Mouse (Mus musculus): ENCODE data around the gene Slc6a17. TPM values are rescaled to one million over a fixed set of nuclear protein-coding genes. Genes with fewer than 3 reads are reported as not detected.

Slc6a17 gene
- polyA plus RNA-seq, 1 experiment: not detected

DNA sequence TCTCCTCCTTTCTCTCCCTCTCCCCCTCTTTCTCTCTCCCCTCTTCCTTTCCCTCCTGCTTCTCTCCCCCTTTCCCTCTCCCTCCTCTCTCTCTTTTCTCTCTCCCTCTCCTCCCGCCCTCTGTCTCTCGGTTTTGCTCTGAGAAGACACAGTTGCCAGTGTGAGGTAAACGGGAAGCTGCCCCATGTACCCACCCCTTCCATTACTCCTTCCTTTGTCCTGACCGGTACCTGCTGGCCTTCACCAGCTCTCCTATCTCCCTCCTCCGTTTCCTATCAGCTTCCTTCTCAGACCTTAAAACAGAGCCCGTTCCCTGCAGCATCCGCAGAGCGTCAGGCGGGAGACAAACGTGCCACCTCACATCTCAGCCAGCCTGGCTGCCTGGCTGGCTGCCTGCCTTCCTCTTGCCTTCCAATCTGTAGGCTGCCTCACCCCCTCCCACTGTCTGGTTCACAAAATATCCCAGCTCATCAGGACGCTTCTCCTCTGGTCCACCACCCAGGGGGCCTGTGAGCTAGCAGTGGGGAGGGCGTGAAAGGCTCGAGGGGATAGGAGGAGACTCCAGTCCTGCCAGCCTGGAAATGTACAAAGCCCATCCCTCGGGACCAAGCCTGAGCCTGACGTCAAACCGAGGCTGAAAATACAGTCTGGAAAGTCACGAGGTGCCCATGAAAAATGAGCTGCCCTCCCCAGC is 19.1 kb upstream of the Slc6a17 start:
- Histone ChIP-seq H3K4me3 (ENCODE audit: insufficient read depth, low read depth, low read length) (no peak overlapping the region), H3K4me1 (ENCODE audit: control insufficient read depth, insufficient read depth, insufficient read length, low read length) (no peaks in the 10 kb centered on the region; the same call in 1 of the 2 replicates), H3K27ac (replicated peaks; ENCODE audit: low read depth, low read length) (no peak overlapping the region)

DNA sequence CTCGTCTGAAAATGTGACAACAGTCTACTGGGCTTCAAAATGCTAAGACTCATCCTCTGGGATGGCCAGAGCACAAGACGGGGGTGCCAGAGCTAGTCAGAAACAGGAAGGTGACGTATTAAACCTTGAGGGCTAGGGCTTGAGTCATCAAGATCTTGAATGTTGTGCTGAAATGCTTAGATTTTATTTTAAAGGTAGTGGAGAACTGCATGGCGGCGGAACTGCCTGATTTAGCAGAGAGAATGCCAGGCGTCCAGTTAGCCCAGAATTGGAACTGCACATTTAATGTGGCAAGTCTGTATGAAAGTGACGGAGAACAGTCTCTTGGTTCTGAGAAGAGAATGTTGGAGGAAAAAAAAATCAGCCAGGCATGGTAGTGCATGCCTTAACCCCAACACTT is 17.1 kb upstream of the Slc6a17 start:
- Histone ChIP-seq H3K4me1 (ENCODE audit: control insufficient read depth, insufficient read depth, insufficient read length, low read length) (no peaks in the 10 kb centered on the region; the same call in 1 of the 2 replicates), H3K4me3 (ENCODE audit: insufficient read depth, low read depth, low read length) (no peak overlapping the region), H3K27ac (replicated peaks; ENCODE audit: low read depth, low read length) (no peak overlapping the region)

DNA sequence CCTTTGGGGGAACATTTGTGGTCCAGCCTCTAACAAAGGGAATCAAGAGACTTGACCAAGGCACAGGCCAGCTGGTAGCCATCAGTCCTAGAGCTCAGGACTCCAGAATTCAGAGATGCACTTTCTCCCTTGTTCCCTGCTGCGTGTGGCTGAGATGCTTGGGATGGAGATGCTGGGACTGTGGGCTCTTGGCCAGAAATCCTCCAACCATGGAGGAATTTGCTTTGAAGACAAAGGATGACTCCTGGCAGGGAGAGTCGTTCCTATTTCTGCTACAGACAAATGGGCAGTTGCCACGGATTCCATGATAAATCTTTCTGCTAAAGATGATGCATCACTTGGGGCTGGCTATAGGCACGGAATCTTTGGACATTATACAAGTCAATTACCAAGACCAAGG is 15.7 kb upstream of the Slc6a17 start:
- H3K4me1 ChIP-seq (ENCODE audit: control insufficient read depth, insufficient read depth, insufficient read length, low read length): no peaks in the 10 kb centered on the region; the same call in 1 of the 2 replicates
- H3K4me3 ChIP-seq (ENCODE audit: insufficient read depth, low read depth, low read length): no peak overlapping the region
- no peak overlapping the region for H3K27ac ChIP-seq (replicated peaks; ENCODE audit: low read depth, low read length)

DNA sequence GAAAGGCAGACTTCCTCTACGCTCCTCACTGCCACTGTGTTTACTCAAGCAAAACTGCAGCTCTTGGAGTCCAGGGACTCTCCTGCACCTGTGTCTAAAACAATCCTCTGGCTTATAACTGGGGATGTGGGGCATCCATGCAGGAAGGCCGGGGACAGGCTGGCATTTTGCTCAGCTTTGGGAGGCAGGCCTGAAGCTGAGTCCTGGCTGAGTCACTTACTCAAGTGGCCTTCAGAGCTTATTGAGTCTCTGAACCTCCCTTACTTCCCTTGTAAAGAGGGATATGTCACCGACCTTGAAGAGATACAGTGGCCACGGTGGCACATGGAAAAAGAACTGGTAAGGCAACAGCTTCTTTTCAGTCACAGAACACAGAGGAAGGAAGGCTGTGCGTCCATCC is 12.8 kb upstream of the Slc6a17 start:
- Histone ChIP-seq H3K4me3 (ENCODE audit: insufficient read depth, low read depth, low read length) (no peak overlapping the region), H3K4me1 (ENCODE audit: control insufficient read depth, insufficient read depth, insufficient read length, low read length) (no peaks in the 10 kb centered on the region), H3K27ac (replicated peaks; ENCODE audit: low read depth, low read length) (no peak overlapping the region)

DNA sequence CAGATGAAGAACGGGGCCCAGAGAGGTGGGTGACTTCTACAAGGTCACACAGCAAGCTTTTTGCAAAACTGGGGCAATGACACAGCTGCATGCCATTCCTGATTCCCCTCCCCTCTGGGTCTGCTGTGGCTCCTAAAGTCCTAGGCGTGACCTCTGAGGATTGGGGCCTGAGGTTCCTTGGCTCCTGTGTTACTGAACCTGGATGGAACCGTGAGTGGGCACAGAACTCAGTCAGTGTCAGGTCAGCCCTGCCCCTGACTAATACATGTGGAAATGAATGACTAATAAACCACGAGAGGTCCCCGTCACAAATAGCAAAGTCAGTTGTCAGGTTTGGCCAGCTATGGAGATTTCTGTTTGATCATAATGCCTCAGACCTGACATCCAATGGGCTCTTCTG is 11.4 kb upstream of the Slc6a17 start:
- H3K4me1 ChIP-seq (ENCODE audit: control insufficient read depth, insufficient read depth, insufficient read length, low read length): no peaks in the 10 kb centered on the region
- no peak overlapping the region for H3K27ac ChIP-seq (replicated peaks; ENCODE audit: low read depth, low read length)
- no peak overlapping the region for H3K4me3 ChIP-seq (ENCODE audit: insufficient read depth, low read depth, low read length)

DNA sequence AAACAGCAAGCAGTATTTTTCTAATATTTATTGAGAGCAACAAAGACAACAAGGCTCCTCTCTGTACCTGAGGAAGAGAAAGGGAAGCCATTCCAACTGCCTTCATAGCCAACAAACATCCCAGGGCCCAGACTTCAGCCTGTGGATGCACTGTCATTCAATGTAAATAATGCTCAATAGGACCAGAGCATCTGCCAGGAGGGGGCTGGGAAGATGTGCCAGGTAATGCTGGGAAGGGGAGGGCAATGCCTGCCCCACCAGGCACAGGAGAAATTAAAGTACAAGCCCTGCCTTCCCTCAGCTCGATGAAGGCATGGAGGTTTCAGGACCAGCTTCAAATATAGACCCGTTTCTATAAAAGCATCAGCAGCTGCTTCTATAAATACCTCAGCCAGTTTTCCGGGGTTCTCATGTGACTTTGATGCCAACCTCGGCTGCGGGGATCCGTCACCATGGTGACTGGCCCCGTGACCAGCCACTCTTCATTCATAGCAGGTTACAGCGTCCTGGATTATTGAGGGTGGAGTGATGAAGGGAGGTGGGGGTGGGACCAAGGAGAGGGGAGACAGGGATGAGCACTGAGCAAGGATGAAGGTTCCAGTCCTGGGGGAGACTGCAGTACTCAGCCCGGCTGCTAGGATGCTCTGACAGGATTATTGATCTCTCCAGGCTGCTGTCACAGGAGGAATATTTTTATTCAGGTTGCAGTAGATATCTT is 10.7 kb upstream of the Slc6a17 start:
- Histone ChIP-seq H3K4me1 (ENCODE audit: control insufficient read depth, insufficient read depth, insufficient read length, low read length) (no peaks in the 10 kb centered on the region), H3K27ac (replicated peaks; ENCODE audit: low read depth, low read length) (no peak overlapping the region), H3K4me3 (ENCODE audit: insufficient read depth, low read depth, low read length) (no peak overlapping the region)

DNA sequence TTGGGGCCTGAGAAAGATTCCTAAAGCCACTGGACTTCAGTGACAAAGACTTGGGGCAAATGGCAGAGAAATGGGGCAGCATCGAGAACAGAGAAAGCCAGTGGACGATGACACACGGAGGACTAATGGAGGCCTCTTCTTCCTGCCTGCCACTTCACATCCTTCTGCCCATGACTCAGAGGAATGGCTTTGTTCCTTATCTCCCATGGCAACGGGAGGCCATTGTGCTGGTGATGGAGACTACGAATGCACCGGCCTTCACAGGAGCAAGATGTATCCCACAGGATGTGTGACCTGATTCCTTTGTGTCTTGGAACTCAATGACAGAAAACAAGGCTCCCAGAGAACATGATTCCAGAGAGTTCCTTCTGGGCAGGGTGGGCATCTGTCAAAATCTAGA is 6.7 kb upstream of the Slc6a17 start:
- Histone ChIP-seq H3K4me1 (ENCODE audit: control insufficient read depth, insufficient read depth, insufficient read length, low read length) (no peaks in the 10 kb centered on the region), H3K4me3 (ENCODE audit: insufficient read depth, low read depth, low read length) (no peak overlapping the region), H3K27ac (replicated peaks; ENCODE audit: low read depth, low read length) (no peak overlapping the region)

DNA sequence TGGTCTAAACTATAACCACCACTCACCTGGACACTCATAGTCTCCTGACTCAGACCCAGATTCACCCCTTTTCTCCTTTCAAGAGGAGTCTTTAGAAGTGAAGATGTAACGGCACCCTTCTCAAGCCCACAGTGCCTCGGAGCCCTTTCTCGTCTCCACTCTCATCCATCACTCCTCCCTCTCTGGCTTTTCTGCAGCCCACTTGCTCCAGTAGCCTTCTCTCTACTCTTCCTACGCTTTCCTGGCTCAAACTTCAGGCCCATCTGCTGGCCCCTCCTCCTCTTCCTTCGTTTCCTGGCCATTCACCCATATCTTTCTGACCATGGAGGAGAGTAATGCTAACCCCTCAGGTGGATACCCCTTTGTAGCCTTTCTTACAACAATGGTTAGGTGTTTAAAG is 3.1 kb upstream of the Slc6a17 start:
- no peaks in the 10 kb centered on the region for H3K4me1 ChIP-seq (ENCODE audit: control insufficient read depth, insufficient read depth, insufficient read length, low read length)

DNA sequence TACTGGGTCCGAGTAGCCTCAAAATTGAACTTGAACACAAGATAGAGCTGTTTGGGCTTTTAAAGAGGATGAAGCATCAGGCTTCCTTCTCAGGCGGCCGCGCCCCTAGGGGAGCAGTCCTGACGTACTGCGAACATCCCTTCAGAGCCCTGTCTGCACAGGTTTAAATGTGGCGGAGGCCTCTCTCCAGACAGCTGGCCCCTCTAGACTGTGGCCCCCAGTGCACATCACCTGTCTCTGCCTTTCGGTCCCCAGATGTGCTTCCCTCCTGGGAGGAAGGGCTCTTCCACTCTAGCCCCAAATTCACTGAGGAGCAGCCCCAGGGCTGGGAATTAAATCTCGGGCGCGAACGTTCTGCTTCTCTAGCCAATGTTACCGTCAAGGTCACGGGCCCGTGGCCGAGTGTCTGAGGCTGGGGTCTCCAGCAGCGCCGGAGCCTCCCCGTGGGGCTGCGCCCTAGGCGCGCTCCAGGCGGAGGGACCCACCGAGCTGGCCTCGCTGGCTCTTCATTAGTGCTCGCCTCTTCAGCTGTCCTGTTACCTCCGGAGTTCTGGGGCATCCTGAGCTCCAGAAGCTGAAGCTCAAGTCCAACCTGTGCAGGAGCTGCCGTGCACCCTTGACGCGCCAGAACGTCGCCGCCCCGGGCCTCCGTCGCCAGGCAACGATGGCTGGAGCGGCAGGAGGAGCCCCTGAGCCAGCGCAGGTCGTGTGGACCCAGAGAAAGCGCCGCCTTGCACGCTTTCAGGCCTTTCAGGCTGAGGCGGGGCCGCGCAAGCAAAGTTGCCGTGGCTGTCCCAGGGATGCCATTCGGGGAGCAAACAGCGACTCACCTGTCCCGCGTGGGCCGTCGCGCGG is 815 bp downstream of the Slc6a17 start:
- Histone ChIP-seq H3K27ac (replicated peaks; ENCODE audit: low read depth, low read length) (no peak overlapping the region), H3K4me1 (ENCODE audit: control insufficient read depth, insufficient read depth, insufficient read length, low read length) (no peaks in the 10 kb centered on the region)

More for the DNA sequence above, 3.1 kb upstream of the Slc6a17 start:
- Histone ChIP-seq H3K4me3 (ENCODE audit: insufficient read depth, low read depth, low read length) (no peak overlapping the region), H3K27ac (replicated peaks; ENCODE audit: low read depth, low read length) (no peak overlapping the region)

DNA sequence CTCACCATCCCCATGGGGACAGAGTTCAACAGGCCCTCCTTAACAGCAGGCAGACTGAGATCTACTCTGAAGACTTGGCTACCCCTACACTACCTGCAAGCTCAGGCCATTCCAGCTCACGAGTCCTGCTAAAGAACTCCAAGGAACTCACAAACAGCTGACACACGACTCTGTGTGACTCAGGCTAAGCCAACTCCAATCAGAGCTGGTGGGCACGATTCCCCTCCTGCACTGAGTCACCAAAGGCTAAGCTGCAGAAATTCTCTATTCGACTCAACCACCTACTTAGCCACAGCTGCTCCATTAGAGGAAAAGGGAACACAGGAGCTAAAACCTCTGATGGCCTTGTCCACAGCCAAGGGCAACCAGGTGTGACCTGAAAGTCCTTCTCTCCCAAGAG is 1.8 kb downstream of the Slc6a17 start:
- Histone ChIP-seq H3K4me3 (ENCODE audit: insufficient read depth, low read depth, low read length) (no peak overlapping the region), H3K4me1 (ENCODE audit: control insufficient read depth, insufficient read depth, insufficient read length, low read length) (no peaks in the 10 kb centered on the region), H3K27ac (replicated peaks; ENCODE audit: low read depth, low read length) (no peak overlapping the region)

More for the DNA sequence above, 815 bp downstream of the Slc6a17 start:
- peak overlapping the region; percentile 35 for H3K4me3 ChIP-seq (ENCODE audit: insufficient read depth, low read depth, low read length)

DNA sequence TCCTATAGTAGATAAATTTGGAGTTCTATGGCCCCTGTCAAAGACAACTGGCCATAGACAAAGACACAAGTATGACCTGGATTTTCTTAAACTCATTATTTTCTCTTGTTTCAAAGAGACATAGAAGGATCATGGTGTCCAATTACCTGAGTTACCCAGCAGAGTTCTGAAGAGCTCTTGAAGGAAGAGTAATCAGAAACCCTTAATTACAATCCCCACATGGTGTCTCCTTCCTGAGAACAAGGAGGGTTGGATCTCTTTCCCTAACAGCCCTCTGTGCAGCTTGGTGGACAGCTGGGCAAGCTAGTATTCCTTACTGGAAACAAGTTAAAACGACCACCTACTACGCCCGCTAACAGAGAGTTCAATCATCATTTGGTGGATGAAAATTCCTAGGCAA is 6.4 kb downstream of the Slc6a17 start:
- no peak overlapping the region for H3K4me3 ChIP-seq (ENCODE audit: insufficient read depth, low read depth, low read length)
- H3K27ac ChIP-seq (replicated peaks; ENCODE audit: low read depth, low read length): no peak overlapping the region
- no peaks in the 10 kb centered on the region for H3K4me1 ChIP-seq (ENCODE audit: control insufficient read depth, insufficient read depth, insufficient read length, low read length)

DNA sequence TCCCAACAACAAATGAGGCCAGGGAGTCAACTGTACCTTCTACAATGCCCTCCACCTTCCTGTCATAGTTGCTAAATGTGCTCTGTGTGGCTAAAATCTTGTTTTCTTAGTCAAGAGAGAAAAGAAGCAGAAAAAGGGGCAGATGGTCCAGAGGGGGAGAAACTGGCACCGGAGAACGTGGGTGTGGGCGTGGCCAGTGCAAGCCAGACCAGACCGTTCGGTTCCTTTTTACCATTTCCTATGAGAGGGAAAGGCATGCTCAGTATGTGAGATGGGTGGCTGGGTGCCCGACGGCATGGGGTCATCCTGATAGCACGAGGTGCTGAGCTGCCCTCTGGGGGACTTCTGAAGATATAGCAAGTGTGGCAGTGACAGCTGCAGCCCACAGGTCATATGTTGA is 9.1 kb downstream of the Slc6a17 start:
- H3K27ac ChIP-seq (replicated peaks; ENCODE audit: low read depth, low read length): no peak overlapping the region
- H3K4me1 ChIP-seq (ENCODE audit: control insufficient read depth, insufficient read depth, insufficient read length, low read length): no peaks in the 10 kb centered on the region
- H3K4me3 ChIP-seq (ENCODE audit: insufficient read depth, low read depth, low read length): no peak overlapping the region

DNA sequence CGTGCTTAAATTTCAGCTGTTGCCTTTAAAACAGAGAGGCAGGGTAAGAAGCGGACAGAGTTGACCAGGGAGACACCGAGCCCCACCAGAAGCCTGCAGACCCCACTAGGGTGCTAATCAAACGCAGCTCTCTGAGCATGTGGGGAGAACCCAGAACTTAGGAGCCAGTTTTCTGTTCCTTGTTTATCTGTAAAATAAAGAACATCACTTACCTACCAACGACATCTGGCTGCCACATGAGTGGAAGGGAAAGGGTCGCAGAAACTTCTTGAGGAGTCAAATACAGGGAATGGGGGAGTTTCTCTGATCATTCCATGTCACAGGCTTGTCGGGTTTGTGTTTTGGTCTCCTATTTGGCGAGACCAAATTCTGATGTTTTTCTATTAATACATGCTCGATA is 9.9 kb downstream of the Slc6a17 start:
- Histone ChIP-seq H3K4me3 (ENCODE audit: insufficient read depth, low read depth, low read length) (no peak overlapping the region), H3K27ac (replicated peaks; ENCODE audit: low read depth, low read length) (no peak overlapping the region), H3K4me1 (ENCODE audit: control insufficient read depth, insufficient read depth, insufficient read length, low read length) (no peaks in the 10 kb centered on the region)

DNA sequence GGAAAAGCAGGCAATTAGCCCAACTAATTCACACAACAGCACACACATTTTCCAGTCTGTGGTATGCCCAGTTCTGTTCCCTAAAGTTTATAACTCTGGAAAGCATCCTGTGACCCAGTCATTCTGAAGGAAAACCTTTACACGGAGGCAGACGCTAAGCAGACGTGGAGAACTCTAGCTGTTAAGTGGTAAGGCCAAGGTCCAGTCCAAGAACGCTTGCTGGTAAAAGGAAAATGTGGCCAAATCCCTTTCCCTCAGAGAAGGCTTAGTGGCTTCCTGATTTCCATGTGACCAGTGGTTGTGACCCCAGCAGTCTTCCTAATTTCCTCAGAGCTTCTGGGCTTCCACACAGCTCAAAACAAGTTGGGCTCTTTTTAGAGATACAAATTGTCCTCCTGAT is 11.3 kb downstream of the Slc6a17 start:
- H3K27ac ChIP-seq (replicated peaks; ENCODE audit: low read depth, low read length): no peak overlapping the region
- H3K4me3 ChIP-seq (ENCODE audit: insufficient read depth, low read depth, low read length): no peak overlapping the region
- H3K4me1 ChIP-seq (ENCODE audit: control insufficient read depth, insufficient read depth, insufficient read length, low read length): no peaks in the 10 kb centered on the region

Data from brown adipose tissue, adult 24 weeks (tissue).